Mouse (Mus musculus): ENCODE measurements around the gene Gm20696.

The Gm20696 gene

DNA sequence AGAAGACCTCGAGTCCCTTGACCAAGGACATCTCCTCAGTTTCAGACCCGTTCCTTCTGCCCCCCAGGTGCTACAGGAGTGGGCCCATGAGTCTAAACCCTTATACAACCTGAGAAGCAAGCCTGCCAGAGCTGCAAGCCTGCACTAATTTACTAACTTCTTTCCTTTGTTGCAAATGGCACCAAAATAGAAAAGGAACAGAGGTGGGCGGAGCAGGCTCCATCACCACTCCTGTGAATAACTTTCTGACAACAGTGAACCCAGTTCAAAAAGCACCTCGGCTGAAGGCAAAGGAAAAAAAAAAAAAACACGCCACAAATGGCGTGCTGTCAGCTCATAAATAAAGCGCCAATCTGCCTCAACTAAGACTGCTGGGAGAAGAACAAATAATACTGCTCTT, 225.5 kb downstream of the Gm20696 start:
- DNase-seq (ENCODE audit: low read depth, low spot score), result peak; percentile 52

- no peak for DNase-seq (ENCODE audit: low read depth, low spot score)
Measured at GRCm38 (mm10) chr6:99440606-99441005, 226.0 kb downstream of the Gm20696 start.

GRCm38 (mm10) chr6:99439878-99440361, 226.7 kb downstream of the Gm20696 start:
- no peak for DNase-seq (ENCODE audit: low read depth, low spot score)

- no peak for DNase-seq (ENCODE audit: low read depth, low spot score)
Measured at GRCm38 (mm10) chr6:99439214-99439877, 227.3 kb downstream of the Gm20696 start.

DNA sequence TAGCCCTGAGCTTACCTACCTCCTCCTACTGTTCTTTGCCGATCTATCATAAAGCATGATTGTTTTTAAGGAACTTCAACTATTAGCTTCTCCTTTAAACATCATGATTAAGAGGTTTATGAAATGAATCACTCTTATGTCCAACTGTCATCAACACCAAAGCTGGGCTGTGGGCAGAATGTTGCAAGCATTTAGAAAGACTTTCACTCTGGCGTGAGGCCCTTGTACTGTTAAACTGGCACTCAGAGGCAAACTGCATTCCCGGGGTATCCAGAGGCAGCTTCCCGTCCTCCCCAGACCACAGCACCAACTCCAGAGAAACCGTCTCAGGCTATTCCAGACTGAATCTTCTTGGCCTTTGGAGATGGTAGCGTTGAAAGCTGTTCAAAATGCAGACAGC, 230.2 kb downstream of the Gm20696 start:
- DNase-seq (ENCODE audit: low read depth, low spot score), result no peak

DNA sequence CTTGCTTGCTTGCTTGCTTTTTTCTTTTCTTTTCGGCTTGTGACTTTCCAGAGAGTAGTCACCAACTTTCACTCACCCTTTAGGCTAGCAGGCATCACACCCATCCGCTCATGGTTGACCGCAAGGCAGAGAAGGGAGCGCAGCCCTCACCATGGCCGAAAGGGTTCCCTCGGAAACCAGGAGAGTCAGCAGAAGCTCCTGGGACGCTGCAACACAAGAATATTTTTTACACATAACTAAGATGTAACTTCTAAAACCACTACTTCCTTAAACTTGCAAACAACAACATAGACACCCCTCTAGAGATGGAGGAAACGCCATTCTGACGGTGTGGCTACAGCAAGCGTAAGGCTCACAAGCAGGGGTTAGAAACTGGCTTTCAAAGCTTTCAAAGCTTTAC, 231.5 kb downstream of the Gm20696 start:
- peak; percentile 61 for DNase-seq (ENCODE audit: low read depth, low spot score)

DNA sequence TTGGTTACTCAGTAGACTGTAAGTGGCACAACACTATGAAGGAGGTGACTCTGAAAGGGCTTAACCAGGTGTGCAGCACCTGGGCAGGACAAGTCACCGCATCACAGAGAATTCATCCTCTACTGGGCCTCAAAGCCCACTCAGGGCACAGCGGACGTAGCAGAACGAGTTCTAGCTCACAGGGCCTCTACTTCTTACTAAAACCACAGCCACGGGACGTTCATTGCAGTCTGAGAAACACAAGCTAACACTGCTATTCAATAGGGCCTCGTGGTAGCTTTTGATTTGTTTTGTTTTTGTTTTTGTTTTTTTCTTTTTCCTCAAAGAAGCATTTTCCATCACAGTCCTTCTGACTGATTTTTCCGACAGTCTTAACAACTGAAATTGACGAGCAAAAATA, 233.6 kb downstream of the Gm20696 start:
- DNase-seq (ENCODE audit: low read depth, low spot score), result peak; percentile 70

DNA sequence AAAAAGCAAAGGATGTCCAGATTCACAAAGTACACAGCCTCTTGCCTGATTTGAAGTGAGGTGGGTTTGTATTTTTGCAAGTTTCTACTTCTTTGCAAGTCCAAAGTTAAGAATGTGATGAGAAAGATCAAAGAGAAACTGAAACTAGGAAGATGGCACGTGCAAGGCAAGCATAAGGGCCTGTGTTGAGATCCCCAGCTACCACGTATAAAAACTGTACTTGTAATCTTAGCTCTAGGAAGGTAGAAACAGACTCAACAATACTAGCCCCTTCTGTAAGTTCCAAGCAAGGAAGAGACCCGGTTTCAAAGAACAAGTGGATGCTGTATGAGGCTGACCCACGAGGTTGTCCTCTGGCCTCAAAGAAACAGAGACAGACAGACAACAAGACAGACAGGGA, 234.7 kb downstream of the Gm20696 start:
- peak; percentile 69 for DNase-seq (ENCODE audit: low read depth, low spot score)

- DNase-seq (ENCODE audit: low read depth, low spot score), result no peak
Measured at GRCm38 (mm10) chr6:99430560-99430959, 236.0 kb downstream of the Gm20696 start.

DNA sequence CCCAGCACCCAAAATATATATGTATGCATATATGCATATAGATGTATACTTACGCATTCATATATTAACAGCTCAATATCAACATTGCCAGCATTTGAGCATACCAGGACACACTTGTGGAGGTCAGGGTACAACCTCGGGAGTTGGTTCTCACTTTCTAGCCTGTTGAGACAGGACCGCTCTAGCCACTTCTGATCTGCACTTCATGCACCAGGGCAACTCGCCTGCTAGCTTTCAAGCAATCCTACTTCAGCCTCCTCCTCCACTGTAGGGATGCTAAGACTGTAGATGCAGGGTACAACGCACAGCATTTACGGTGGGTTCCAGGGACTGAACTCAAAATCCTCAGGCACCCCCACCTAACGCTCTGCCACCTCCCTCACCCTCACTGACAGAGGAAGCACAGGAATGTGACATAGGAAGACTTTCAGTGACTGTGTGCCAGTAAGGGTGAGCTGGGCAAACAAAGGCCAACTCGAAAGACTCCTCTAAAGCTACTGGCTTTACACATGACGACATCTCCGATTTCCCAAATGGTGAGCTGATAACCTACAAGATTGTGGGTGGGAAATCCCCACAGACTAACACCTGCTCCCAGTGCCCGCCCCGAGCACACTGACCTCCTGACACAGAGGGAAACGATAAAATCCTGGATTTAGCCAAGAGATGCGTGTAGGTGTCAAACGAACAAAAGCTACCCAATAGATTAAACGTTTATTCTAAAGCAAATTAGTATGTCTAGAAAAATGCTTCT, 237.0 kb downstream of the Gm20696 start:
- DNase-seq (ENCODE audit: low read depth, low spot score), result peak; percentile 23

GRCm38 (mm10) chr6:99428961-99429360, 237.6 kb downstream of the Gm20696 start:
- DNase-seq (ENCODE audit: low read depth, low spot score), result peak; percentile 65

DNA sequence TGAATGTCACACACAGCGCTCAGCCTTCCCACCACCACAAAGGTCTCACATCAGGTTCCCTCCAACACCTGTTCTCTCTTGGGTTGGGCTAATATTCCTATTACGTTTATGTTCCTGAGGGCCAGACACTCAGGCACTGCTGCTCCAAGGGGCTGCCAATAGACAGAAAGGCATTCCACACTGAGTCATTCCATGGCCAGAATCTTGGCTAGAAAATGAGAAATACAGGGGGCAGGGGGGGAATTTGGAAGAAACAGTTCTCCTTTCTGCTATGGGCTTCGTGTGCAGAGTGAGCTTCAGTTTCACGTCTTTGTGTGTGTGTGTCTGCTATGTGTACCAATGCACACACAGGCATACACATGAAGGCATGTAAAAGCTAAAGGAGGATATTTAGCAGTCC, 239.3 kb downstream of the Gm20696 start:
- no peak for DNase-seq (ENCODE audit: low read depth, low spot score)

DNA sequence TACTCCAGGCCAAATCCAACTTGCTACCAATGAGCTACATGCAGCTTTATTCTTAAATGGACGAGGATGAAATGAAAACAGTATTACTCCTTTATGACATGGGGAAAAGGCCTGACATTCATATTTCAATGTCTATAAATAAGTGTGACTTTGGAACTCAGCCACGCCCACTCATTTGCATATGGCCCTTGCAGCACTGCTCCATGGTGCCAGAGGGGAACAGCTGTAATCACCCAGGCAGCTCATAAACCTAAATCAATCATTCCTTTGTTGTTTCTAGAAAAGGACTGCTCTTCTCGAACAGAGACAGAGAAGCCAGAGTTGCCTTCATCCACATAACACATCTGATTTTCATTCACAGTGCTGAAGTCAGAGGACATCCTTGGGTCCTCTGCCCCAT, 241.6 kb downstream of the Gm20696 start:
- DNase-seq (ENCODE audit: low read depth, low spot score), result no peak

DNA sequence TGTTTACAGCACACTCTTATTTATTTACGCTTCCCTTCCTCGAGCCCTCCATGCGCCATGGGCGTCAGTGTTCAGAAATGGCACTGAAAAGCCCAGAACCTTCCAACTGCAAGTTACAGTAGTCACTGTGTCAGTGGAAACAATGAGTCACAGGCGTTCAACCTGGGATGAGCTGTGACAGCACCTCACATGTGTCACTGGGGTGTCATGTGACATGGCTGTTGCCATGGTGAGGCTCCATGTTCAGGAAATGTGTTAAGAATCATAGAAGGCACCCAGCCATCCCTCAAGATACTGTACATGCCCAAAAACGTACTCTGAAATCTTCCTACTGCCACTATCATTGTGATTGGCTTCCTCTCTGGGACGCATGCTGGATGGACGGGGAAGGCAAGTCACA, 245.9 kb downstream of the Gm20696 start:
- DNase-seq (ENCODE audit: low read depth, low spot score), result peak; percentile 86

DNA sequence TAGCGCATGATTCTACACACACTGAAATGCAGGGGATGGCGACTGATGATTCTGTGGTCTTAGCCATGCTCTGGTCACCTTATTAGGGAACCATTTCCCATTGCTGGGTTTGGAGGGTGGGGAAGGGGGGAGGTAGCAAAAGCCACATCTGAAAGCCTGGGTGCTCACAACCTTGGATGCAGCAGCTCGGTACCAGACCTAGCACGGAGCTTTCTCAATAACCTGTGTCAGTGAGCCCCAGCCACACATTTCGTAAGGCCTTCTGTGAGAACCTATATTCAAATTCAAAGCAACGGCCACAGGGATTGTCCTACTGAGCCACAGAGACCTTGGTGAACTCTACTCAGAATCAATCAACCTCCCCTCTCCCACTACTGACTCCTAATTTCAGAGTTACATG, 254.0 kb downstream of the Gm20696 start:
- DNase-seq (ENCODE audit: low read depth, low spot score), result no peak

GRCm38 (mm10) chr6:99409602-99410001, 257.0 kb downstream of the Gm20696 start:
- peak; percentile 18 for DNase-seq (ENCODE audit: low read depth, low spot score)

DNA sequence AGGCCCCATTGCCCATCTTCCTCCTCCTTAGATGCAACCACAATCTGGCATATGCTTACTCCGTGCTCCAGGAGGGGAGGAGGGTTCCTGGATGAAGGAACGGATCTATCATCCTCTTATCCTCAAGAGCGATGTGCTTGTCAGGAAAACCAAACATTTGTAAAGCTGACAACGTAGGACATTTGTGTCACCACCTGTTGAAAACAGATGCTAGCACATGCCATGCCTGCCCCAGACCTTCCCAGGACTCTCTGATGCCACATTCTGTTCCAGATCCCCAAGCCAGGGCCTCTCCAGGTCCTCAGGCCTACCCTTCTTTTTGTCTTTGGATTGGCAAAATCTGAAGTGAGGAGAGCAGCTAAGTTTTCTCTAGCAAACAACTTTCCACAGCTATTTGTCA, 257.7 kb downstream of the Gm20696 start:
- DNase-seq (ENCODE audit: low read depth, low spot score), result no peak

GRCm38 (mm10) chr6:99403755-99404390, 262.7 kb downstream of the Gm20696 start:
- peak; percentile 53 for DNase-seq (ENCODE audit: low read depth, low spot score)

GRCm38 (mm10) chr6:99402941-99403340, 263.7 kb downstream of the Gm20696 start:
- DNase-seq (ENCODE audit: low read depth, low spot score), result no peak

GRCm38 (mm10) chr6:99402370-99402769, 264.2 kb downstream of the Gm20696 start:
- peak; percentile 26 for DNase-seq (ENCODE audit: low read depth, low spot score)

- DNase-seq (ENCODE audit: low read depth, low spot score), result peak; percentile 76
Measured at GRCm38 (mm10) chr6:99401801-99402200, 264.8 kb downstream of the Gm20696 start.

DNA sequence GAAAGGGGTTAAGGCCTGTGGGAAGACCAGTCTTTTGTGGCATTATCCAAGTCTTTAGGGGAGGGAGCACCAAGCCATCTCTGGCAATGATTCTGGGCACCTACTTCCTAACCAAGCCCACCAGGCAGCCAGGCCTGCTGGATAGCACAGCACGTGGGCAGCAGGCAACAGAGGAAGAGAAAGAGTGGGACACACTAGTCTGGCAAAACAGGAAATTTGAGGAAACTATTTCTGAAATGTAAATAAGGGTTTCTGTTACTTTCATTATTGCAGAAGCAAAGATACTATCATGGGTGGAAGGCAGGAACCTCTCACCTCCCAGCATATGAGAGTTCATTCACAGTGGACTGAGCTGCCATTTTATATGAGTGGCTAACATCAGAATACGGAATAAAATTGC, 265.4 kb downstream of the Gm20696 start:
- no peak for DNase-seq (ENCODE audit: low read depth, low spot score)

GRCm38 (mm10) chr6:99395745-99396144, 270.9 kb downstream of the Gm20696 start:
- DNase-seq (ENCODE audit: low read depth, low spot score), result peak; percentile 62

Data from CD4-positive helper T cell, adult 2 months (primary cell).